Mouse (Mus musculus) ES-Bruce4 (cell line): ENCODE results near the gene Cbl. TPM values are rescaled to one million over a fixed set of nuclear protein-coding genes. Genes with fewer than 3 reads are reported as not detected.
A peak's percentile ranks its signal among the peaks of the same experiment; 100 is the strongest.

Experiments
- H3K27ac ChIP-seq: 2 replicates; pipeline ENCODE4 v1.5.1; 2012; ENCODE audit warnings: low read length, inconsistent platforms; ENCODE audit not compliant: insufficient read depth
- H3K27me3 ChIP-seq: 2 replicates; pipeline ENCODE4 v1.6.1; 2012; ENCODE audit warnings: mild to moderate bottlenecking, low read length, inconsistent platforms; ENCODE audit not compliant: control insufficient read depth, poor library complexity, insufficient read depth, severe bottlenecking
- H3K36me3 ChIP-seq: 2 replicates; pipeline ENCODE4 v1.6.1; 2012; ENCODE audit warnings: inconsistent platforms, mild to moderate bottlenecking, low read length, moderate library complexity; ENCODE audit not compliant: control insufficient read depth, poor library complexity, insufficient read depth, severe bottlenecking
- H3K4me1 ChIP-seq: one replicate; pipeline ENCODE4 v1.8.1; 2011; ENCODE audit warnings: low read length; ENCODE audit not compliant: control insufficient read depth, insufficient read depth
- H3K4me3 ChIP-seq: 2 replicates; pipeline ENCODE4 v1.5.1; 2011; ENCODE audit warnings: low read depth, mild to moderate bottlenecking, low read length
- H3K9ac ChIP-seq: 2 replicates; pipeline ENCODE4 v1.6.1; 2012; ENCODE audit warnings: low read depth, mild to moderate bottlenecking, inconsistent platforms; ENCODE audit not compliant: poor library complexity, severe bottlenecking
- H3K9me3 ChIP-seq: replicated peaks from 2 replicates; pipeline ENCODE4 v1.6.1; 2012; ENCODE audit warnings: mild to moderate bottlenecking, low read length, inconsistent platforms; ENCODE audit not compliant: control insufficient read depth, poor library complexity, insufficient read depth, severe bottlenecking
- CTCF ChIP-seq: IDR thresholded peaks from one replicate; pipeline ENCODE4 v1.8.1; 2011; ENCODE audit warnings: low read depth, low read length
- EP300 ChIP-seq: IDR thresholded peaks from 2 replicates; pipeline ENCODE4 v1.6.1; 2011; ENCODE audit warnings: low read depth, low read length; ENCODE audit not compliant: insufficient read depth
- POLR2A ChIP-seq: IDR thresholded peaks from one replicate; pipeline ENCODE4 v1.8.1; 2011; ENCODE audit warnings: low read length; ENCODE audit not compliant: insufficient read depth
- polyA plus RNA-seq: library from polyadenylated mRNA; stranded (reverse); fragments of >200 nt; gene quantifications from 2 replicates; pipeline ENCODE4 v1.2.4, GENCODE M21; 2011; ENCODE audit warnings: low read depth; ENCODE audit not compliant: missing spikeins, insufficient read depth, insufficient read length

Cbl gene
- polyA plus RNA-seq, 1 experiment = 58.8 TPM

DNA sequence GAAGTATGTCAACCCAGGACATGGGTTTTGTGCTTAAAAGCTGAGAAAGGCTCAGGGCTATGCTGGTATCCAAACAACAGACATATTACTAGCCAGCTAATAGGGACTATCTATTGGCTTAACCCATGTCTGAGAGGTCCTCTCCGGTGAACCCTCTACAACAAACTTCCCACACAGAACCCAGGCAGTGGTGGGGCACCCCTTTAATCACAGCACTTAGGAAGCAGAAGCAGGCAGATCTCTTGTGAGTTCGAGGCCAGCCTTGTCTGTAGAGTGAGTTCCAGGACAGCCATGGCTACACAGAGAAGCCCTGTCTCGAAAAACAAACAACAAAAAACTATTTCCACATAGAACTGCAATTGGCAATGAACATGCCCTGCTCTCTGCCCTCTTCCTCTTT lies 107.1 kb downstream of the Cbl start:
- Histone ChIP-seq H3K27ac (peak overlapping the region; percentile 90), H3K36me3 (no peaks in the 10 kb centered on the region), H3K27me3 (no peaks in the 10 kb centered on the region), H3K9ac (peak overlapping the region; percentile 51), H3K9me3 (no peaks in the 10 kb centered on the region), H3K4me3 (no peak overlapping the region), H3K4me1 (peaks cover 10% of the 10 kb centered on the region)
- TF ChIP-seq CTCF (no peak), EP300 (no peak), POLR2A (no peak)

DNA sequence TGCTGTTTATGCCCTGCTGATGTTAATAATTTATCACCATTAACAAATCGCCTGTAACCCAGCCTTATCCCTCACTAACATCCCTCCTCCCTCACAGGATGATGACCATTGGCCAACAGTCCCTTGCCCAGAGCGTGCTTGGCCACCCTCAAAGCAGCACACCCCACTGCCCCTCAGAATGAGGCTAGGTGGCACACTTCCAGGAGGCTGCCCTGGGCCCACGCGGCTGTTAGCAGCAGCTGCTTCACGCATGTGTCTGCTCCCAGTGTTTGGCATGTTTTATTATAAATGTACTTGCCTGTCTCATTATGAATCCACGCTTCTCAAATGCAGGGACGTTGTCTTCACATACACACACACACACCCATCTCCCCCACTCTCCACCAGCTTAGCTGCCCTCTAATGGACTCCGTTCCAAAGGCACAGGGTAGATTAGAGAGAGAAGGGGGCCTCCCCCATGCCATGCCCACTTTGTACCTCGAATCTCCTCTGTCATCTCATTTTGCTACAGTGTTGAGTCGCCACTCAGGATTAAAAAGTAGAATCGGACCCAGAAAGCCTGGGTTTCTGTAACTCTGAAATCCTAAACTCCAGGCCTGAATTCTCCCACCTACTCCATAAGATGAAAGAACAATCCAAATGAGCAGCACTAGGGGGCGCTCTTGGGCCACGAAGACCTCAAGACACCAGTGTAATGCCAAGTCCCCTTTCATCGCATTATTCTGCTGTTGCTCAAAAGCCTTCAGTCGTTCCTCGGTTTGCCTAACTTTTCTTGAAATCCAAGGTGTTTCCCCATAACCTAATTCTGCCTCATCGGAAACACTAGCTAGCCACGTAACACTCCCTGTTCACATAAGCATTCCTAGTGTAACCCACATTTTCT lies 108.1 kb downstream of the Cbl start:
- Histone ChIP-seq H3K9me3 (no peaks in the 10 kb centered on the region), H3K36me3 (no peaks in the 10 kb centered on the region), H3K9ac (peak overlapping the region; percentile 51), H3K27ac (peak overlapping the region; percentile 90), H3K4me3 (no peak overlapping the region), H3K4me1 (peaks cover 8% of the 10 kb centered on the region), H3K27me3 (no peaks in the 10 kb centered on the region)
- TF ChIP-seq POLR2A (no peak), CTCF (peak; percentile 75), EP300 (no peak)

DNA sequence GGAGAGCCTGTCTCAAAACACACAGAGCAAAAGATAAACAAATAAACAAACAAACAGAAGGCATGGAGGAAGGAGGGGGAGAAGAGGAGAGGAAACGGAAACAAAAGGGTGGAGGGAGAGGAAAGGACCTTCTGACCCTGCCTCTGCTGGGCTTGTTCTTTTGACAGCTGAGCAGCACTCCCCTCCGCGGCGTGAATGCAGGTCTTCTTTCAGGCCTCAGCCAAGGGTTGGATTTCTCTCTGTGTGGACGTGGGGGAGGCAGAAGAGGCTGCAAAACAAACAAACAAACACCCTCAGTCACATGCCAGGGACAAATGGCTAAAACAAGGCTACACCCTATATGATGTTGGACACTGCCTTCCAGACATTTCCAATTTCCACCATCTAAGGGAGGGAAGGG lies 108.8 kb downstream of the Cbl start:
- Histone ChIP-seq H3K4me3 (no peak overlapping the region), H3K4me1 (peaks cover 8% of the 10 kb centered on the region), H3K9me3 (no peaks in the 10 kb centered on the region), H3K9ac (no peak overlapping the region), H3K27me3 (no peaks in the 10 kb centered on the region), H3K36me3 (no peaks in the 10 kb centered on the region), H3K27ac (0 out of 2 replicates have a peak overlapping the region, but pooled peaks have one; percentile 48)
- TF ChIP-seq CTCF = no peak
- TF ChIP-seq POLR2A = no peak
- TF ChIP-seq EP300 = no peak

GRCm38 (mm10) chr9:44124317-44124716 lies 109.5 kb downstream of the Cbl start:
- H3K27me3 ChIP-seq = no peaks in the 10 kb centered on the region
- no peak overlapping the region for H3K9ac ChIP-seq
- H3K27ac ChIP-seq = no peak overlapping the region
- TF ChIP-seq CTCF = peak; percentile 46
- TF ChIP-seq EP300 = no peak
- no peak for TF ChIP-seq POLR2A
- H3K4me1 ChIP-seq = peaks cover 8% of the 10 kb centered on the region
- no peaks in the 10 kb centered on the region for H3K9me3 ChIP-seq
- H3K36me3 ChIP-seq = no peaks in the 10 kb centered on the region
- H3K4me3 ChIP-seq = no peak overlapping the region

GRCm38 (mm10) chr9:44119948-44120465 lies 113.8 kb downstream of the Cbl start:
- H3K9ac ChIP-seq = no peak overlapping the region
- H3K9me3 ChIP-seq = no peaks in the 10 kb centered on the region
- no peaks in the 10 kb centered on the region for H3K27me3 ChIP-seq
- no peak overlapping the region for H3K4me3 ChIP-seq
- TF ChIP-seq POLR2A = no peak
- TF ChIP-seq EP300 = no peak
- TF ChIP-seq CTCF = no peak
- no peaks in the 10 kb centered on the region for H3K36me3 ChIP-seq
- peaks cover 1% of the 10 kb centered on the region for H3K4me1 ChIP-seq
- no peak overlapping the region for H3K27ac ChIP-seq

DNA sequence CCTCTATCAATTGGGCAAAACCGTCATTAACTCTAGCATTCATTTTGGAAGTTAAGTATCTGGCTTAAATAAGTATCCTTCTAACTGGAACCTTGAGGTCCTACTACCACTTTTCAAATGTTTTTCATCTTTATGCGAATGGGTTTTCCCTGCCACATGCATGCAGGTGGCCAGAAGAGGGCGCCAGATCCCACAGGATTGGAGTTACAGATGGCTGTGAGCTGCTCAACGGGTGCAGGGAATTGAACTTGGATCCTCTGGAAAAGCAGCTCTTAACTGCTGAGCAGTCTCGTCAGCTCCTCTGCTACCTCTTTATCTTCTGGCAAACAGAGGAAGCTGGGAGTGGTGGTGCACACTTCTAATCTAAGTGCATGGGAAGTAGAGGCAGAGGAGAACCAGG lies 114.8 kb downstream of the Cbl start:
- no peaks in the 10 kb centered on the region for H3K36me3 ChIP-seq

More for the DNA sequence above, 114.8 kb downstream of the Cbl start:
- TF ChIP-seq CTCF (peak; percentile 92), POLR2A (no peak), EP300 (no peak)
- no peak overlapping the region for H3K27ac ChIP-seq
- no peaks in the 10 kb centered on the region for H3K27me3 ChIP-seq
- H3K4me1 ChIP-seq = no peaks in the 10 kb centered on the region
- H3K9me3 ChIP-seq = no peaks in the 10 kb centered on the region
- no peak overlapping the region for H3K4me3 ChIP-seq
- no peak overlapping the region for H3K9ac ChIP-seq
